Mouse (Mus musculus): Measurements from ENCODE around the gene Tmem30b.
A peak's percentile ranks its signal among the peaks of the same experiment; 100 is the strongest.
"Not testable (repeated sequence)": the region's sequence is repeated elsewhere in the genome, so short reads cannot be mapped to it uniquely, and the experiment has no call there.

Tmem30b gene

DNA sequence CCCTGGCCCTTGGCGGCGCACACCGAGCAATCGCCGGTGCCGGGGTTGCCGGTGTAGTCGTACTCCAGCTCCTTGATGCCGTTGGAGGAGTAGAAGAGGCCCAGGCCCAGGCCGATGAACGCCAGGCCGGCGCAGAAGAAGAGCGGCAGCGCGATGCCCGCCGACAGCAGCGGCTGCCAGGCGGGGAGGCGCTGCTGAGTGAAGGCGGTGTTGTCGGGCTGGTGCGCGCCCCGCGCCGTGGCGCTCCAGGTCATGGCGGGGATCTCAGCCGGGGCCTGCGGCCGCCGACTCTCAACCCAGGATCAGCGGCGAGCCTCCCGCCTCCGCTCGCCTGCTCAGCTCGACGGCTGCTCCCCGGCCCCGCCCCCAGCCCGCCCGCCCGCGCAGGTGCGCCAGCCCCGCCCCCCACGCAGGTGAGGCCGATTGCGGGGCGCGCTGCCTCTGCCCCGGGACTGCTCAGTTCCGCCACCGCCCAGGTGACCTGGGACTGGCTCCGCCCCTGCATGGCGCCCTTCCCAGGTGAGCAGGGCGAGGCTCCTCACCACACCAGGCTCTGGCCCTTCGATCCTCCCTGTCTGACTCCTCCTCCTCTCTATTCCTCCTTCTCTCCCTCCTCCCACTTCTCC lies at the start of gene Tmem30b:
TSS of gene Tmem30b (minus strand) at position 307 of the 626 bp plus-strand sequence.
- DNase-seq (ENCODE audit: low spot score) = peak; percentile 52

DNA sequence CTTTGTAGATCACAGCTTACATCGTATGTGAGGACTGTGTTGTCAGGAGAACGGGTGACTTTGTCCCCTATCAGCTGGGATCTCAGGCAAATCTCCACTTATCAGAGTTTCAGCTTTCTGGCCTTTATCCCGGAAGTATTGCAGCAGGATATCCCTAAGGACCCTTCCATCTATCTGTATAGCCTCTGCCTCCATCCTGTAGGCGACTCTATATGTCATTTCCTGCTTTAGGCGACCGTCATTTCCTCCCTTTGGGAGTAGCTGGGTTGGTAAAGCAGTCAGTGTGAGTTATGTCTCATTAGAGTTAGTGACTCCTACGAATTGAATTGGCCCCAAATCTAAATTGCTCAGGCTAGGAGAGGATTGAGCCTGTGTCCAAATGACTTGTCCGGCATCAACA lies 49.0 kb upstream of the Tmem30b start:
- no peak for DNase-seq (ENCODE audit: low spot score)

GRCm38 (mm10) chr12:73594177-73594745 lies 48.1 kb upstream of the Tmem30b start:
- no peak for DNase-seq (ENCODE audit: low spot score)

- DNase-seq (ENCODE audit: low spot score) = no peak
Observed at GRCm38 (mm10) chr12:73593021-73593798, 47.0 kb upstream of the Tmem30b start.

- no peak for DNase-seq (ENCODE audit: low spot score)
Observed at GRCm38 (mm10) chr12:73591625-73592024, 45.4 kb upstream of the Tmem30b start.

- DNase-seq (ENCODE audit: low spot score) = no peak
Observed at GRCm38 (mm10) chr12:73590627-73591276, 44.6 kb upstream of the Tmem30b start.

GRCm38 (mm10) chr12:73587262-73587661 lies 41.1 kb upstream of the Tmem30b start:
- no peak for DNase-seq (ENCODE audit: low spot score)

- no peak for DNase-seq (ENCODE audit: low spot score)
Observed at GRCm38 (mm10) chr12:73585850-73586249, 39.7 kb upstream of the Tmem30b start.

DNA sequence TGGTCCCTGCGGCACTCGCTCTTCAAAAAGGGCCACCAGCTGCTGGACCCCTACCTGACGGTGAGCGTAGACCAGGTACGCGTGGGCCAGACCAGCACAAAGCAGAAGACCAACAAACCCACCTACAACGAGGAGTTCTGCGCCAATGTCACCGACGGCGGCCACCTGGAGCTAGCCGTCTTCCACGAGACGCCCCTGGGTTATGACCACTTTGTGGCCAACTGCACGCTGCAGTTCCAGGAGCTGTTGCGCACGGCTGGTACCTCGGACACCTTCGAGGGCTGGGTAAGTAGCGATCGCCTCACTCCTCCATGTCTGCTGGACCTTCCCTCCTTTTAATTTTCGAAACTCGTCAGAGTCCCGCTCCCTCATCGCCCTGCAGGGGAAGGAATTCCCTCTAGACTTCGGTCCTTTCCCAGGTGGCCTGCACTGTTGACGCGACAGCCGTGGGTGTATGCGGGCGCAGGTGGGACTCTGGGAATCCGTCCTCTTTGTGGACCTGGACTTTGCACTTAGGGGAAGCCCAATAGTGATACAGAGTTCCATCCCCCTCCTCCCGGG lies 39.1 kb upstream of the Tmem30b start:
- peak; percentile 14 for DNase-seq (ENCODE audit: low spot score)

GRCm38 (mm10) chr12:73584610-73585240 lies 38.5 kb upstream of the Tmem30b start, which contains the start of gene Prkch:
Gene Prkch, plus strand, starts transcription at chr12:73584796.
- DNase-seq (ENCODE audit: low spot score) = peak; percentile 84

GRCm38 (mm10) chr12:73583813-73584609 lies 37.8 kb upstream of the Tmem30b start:
- DNase-seq (ENCODE audit: low spot score) = no peak

GRCm38 (mm10) chr12:73583318-73583717 lies 37.1 kb upstream of the Tmem30b start:
- no peak for DNase-seq (ENCODE audit: low spot score)

DNA sequence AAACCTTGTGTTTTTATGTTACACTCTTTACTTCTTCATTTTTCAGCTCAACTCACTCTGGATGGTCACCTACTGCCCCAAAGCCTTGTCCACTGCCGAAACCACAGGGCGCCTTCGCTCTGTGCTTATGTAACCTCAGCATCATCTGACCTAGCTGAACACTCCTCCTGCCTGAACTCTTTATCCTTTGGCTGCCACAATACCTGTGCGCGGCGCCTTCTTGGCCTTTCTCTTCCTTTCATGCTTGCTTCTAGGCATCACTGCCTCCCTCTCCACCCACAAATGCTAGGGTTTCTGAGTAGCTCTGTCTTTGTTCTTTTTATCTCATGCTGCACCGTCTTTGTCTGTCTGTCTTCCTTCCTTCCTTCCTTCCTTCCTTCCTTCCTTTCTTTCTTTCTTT lies 34.6 kb upstream of the Tmem30b start:
- DNase-seq (ENCODE audit: low spot score) = no peak

DNA sequence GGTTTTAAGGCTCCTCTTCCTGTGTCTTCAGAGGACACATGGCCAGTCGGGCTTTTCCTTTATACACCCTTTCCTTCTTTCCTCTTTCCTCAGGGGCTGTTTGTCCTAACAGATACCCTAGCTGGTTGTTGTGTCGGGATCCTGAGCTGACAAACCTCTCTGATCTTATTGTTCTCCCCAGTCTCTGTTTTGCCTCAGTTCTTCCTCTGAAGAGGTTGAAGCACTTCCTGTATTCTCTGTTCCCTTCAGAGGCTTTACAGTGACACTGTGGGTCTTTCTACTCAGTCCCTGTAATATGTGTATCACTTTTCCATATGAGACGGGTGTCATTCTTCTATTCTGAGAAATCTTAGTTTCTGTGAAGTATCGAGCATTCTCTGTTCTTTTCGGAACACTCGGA lies 31.9 kb upstream of the Tmem30b start:
- no peak for DNase-seq (ENCODE audit: low spot score)

- DNase-seq (ENCODE audit: low spot score) = no peak
Observed at GRCm38 (mm10) chr12:73574632-73575031, 28.4 kb upstream of the Tmem30b start.

- no peak for DNase-seq (ENCODE audit: low spot score)
Observed at GRCm38 (mm10) chr12:73565620-73565969, 19.4 kb upstream of the Tmem30b start.

DNA sequence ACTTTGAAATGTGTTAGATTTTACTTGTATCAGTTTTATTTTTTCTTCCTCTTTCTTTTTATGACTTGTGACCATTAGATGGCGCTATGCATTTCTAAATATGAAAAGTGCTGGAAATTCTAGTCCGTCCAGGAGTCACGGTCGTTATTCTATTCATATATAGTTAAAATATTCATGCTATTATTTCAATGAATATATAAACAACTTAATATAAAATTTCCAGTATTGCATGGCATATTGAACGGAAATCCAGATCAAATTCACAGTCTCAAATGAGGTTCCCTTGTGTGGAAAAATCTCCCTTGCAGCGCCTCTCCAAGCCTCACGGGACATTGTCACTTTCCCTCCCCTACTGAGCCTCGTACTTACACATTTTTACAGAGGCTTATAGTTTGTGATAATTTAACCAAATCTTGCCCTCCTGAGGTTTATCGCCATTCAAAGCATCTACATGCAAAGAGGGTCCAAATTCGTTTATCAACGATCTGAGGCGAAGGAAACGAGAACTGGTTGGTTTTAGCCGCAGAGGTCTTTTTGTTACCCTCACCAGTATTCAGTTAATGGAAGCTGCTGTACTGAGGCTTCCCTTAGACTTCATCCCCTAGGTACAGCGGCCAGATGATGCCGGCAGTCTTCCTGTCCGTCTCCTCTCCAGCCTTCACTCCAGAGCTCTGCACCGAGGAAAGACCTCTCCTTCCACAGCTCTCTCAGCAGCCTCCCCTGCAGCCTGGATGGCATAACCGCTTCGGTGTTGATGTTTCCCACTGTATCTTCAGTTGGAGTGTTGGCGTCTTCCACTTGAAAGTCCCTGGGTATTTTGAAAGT lies 18.8 kb upstream of the Tmem30b start:
- DNase-seq (ENCODE audit: low spot score) = no peak

DNA sequence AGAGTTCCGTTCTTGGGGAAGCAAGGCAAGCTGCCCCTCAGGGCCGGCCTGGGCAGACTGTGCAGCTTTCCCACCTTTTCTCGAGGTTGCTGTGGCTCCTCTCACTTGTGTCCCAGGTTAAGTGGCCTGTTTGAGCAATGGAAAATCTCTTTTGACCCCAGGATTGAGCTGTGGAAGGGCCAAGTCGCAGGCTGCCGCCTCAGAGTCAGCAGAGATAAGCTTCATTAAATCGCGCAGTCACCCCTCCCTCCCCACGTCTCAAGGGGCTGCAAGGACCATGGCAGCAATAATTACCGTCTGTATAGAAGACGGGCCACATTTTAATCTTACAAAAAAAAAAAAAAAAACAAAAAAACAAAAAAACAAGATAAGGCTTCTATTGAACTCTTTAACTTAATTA lies 18.0 kb upstream of the Tmem30b start:
- DNase-seq (ENCODE audit: low spot score) = no peak

- DNase-seq (ENCODE audit: low spot score) = not testable (repeated sequence)
Observed at GRCm38 (mm10) chr12:73563122-73563521, 16.9 kb upstream of the Tmem30b start.

DNA sequence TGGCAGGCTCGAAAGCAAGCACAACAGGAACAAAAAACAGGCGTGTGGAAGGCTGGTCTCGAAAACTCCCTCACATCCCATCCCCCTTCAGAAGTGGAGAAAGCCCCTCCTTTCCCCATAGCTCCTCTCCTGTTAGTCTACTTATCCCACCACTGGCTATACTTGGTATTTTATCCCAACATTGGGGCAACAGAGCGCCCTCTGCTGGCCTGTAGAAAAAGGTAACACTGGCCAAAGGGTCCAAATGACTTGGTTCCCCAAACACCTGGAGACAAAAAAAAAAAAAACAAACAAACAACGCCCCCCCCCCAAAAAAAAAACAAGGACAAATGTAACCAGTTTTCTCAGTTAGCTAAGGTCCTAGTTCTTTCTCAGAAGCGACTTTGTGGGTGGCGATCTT lies 13.9 kb upstream of the Tmem30b start:
- no peak for DNase-seq (ENCODE audit: low spot score)
